Mouse (Mus musculus) E14TG2a.4 (cell line): ENCODE results near the gene Tnrc6a.
A peak's percentile ranks its signal among the peaks of the same experiment; 100 is the strongest.
"Not testable (repeated sequence)": the region's sequence is repeated elsewhere in the genome, so short reads cannot be mapped to it uniquely, and the experiment has no call there.

Experiments used
- H3K27me3 ChIP-seq: 2 replicates; pipeline ENCODE4 v1.6.1; 2014; ENCODE audit warnings: low read length, control low read depth; ENCODE audit not compliant: insufficient read depth
- H3K36me3 ChIP-seq: 2 replicates; pipeline ENCODE4 v1.6.1; 2014; ENCODE audit warnings: low read length, control low read depth; ENCODE audit not compliant: insufficient read depth
- H3K4me1 ChIP-seq: replicated peaks from 2 replicates; pipeline ENCODE4 v1.6.1; 2014; ENCODE audit warnings: low read depth, low read length, control low read depth
- H3K4me3 ChIP-seq: replicated peaks from 2 replicates; pipeline ENCODE4 v1.5.1; 2014; ENCODE audit warnings: mild to moderate bottlenecking, low read length
- H3K9me3 ChIP-seq: 2 replicates; pipeline ENCODE4 v1.6.1; 2014; ENCODE audit warnings: low read length, control low read depth
- CTCF ChIP-seq: conservative IDR thresholded peaks from 2 replicates; pipeline ENCODE4 v1.5.1; 2014; ENCODE audit warnings: low read length
- NANOG ChIP-seq: IDR thresholded peaks from 2 replicates; pipeline ENCODE4 v1.6.1; 2014; ENCODE audit warnings: borderline replicate concordance, low read length, mixed read lengths
- POU5F1 ChIP-seq: IDR thresholded peaks from 2 replicates; pipeline ENCODE4 v1.6.1; 2014; ENCODE audit warnings: low read length, borderline replicate concordance

Gene Tnrc6a

DNA sequence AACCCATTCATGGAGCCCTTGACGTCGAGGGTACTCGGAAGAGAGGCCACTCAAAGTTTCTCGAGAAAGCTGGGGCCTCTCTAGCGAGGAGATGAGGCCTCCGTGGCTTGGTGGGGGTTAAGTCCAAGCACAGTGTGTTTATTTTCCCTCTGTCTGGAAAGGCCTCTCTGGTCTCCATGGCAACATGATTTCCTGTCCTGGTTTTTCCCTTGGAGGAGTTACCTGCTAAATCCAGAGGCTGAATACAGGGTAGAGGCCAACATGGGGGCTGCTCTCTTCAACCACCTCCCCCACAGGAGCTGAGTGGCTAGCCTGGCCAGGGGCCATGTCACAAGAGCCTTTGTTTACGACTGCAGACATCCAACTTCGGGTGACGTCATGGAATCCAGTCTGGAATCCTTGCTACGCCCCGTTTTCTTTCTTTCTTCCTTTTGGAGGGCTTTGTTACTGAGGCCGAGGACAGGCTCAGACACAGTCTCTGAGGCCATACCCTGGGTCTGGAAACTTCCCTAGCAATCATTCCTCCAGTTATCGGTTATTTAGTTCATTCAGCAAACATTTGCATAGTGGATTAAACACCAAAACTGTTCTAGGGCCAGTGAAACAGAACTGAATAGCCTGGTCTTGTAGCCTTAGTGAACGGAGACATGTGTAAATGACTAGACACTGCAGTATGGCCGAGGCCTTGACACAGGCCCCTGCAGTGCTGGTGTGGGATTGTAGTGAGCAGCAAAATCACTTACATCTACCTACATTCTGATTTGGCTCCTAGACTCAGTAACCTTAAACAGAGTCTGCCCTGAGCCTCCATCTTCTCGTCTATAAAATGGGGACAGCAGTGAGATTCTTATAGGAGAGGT lies 25.6 kb upstream of the Tnrc6a start:
- Histone ChIP-seq H3K4me1 (peaks cover 39% of the 10 kb centered on the region), H3K36me3 (no peaks in the 10 kb centered on the region), H3K9me3 (peaks cover 4% of the 10 kb centered on the region; the same call in 1 of the 2 replicates), H3K27me3 (no peaks in the 10 kb centered on the region; the same call in 1 of the 2 replicates), H3K4me3 (peak overlapping the region; percentile 27; the same call in 1 of the 2 replicates)
- TF ChIP-seq CTCF (no peak), NANOG (no peak), POU5F1 (no peak)

DNA sequence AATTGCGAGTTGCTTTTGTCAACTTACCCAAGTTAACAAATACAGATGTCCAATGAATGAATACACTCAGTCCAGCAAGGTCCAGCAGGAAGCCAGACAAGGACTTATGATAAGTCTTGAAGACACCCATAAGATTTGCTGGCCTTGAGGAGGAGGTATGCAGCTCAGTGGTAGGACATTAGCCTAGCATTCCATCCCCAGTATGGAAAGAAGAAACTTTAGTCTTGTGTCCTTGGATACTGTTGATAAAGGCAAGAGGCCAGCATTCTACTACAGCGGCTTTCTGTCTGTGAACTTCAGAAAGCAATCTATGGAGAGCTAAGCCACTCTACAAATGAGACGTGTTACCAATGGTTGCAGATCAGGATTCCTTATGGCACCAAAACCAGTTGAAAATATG lies 22.4 kb upstream of the Tnrc6a start:
- H3K9me3 ChIP-seq = peaks cover 2% of the 10 kb centered on the region; the same call in 1 of the 2 replicates
- TF ChIP-seq POU5F1 (no peak), CTCF (no peak), NANOG (no peak)
- H3K36me3 ChIP-seq = no peaks in the 10 kb centered on the region
- H3K4me1 ChIP-seq = peaks cover 29% of the 10 kb centered on the region
- no peaks in the 10 kb centered on the region; the same call in 1 of the 2 replicates for H3K27me3 ChIP-seq
- no peak overlapping the region for H3K4me3 ChIP-seq

DNA sequence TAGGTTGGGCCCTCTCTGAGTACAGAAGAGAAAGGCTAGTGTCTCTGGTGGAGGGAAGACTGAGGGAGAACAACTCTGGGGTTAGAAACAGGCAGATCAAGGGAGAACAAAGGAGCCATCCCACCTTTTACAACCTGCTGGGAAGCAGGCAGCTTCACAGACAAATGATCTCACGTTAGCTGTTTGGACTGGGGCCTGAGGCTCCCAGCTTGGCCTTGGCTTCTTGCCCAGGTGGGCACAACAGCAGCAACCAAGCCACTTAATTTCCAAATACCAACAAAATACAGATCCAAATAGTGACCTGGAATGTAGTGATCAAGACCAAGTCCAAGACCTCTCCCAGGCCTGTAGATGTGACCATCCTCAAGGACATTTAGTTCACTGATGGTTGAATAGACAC lies 18.3 kb upstream of the Tnrc6a start:
- H3K36me3 ChIP-seq, H3K9me3 ChIP-seq, H3K4me1 ChIP-seq, H3K4me3 ChIP-seq: not testable (repeated sequence)
- peaks cover 15% of the 10 kb centered on the region for H3K27me3 ChIP-seq

DNA sequence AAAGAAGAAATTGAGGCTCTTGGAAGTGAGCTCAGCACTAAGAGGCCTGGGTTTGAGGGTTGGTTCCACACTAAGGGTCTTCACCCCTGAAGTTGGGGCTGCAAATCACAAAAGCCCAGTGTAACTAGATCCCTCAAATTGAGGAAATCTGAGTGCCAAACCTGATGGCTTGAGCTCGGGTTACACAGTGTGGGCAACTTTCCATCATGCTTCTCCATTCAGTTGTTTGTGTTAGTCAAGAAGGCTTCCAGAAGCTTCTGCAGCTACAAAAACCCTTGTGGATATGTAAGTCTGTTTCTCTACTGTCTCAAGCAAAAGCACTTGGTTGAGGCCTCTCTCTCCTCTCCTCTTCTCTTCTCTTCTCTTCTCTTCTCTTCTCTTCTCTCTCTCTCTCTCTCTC lies 17.8 kb upstream of the Tnrc6a start:
- Histone ChIP-seq H3K9me3 (no peaks in the 10 kb centered on the region), H3K36me3 (no peaks in the 10 kb centered on the region), H3K27me3 (peaks cover 15% of the 10 kb centered on the region), H3K4me3 (no peak overlapping the region), H3K4me1 (no peaks in the 10 kb centered on the region; the same call in 1 of the 2 replicates)
- TF ChIP-seq POU5F1 (no peak), NANOG (no peak), CTCF (no peak)

DNA sequence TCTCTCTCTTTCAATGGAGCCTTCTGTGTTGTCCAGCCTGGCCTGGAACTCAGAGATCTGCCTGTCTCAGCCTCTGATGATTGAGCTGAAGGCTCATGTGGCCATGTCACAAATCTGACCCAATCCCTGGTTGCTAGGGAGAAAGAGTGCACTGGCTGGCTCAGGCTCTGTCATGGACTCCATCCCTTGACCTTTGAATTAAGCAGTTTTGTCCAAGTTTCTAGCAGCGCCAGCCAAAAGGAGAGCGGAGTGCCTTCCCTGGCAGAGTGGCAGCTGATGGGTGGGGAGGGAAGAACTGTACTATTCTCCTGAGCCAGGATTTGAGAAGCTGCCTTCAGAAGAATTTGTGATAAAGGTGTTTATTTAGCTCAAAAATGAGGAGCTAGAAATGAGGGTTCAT lies 17.4 kb upstream of the Tnrc6a start:
- Histone ChIP-seq H3K4me1 (no peaks in the 10 kb centered on the region; the same call in 1 of the 2 replicates), H3K27me3 (peaks cover 15% of the 10 kb centered on the region), H3K4me3 (no peak overlapping the region), H3K9me3 (no peaks in the 10 kb centered on the region), H3K36me3 (no peaks in the 10 kb centered on the region)
- no peak for TF ChIP-seq NANOG
- no peak for TF ChIP-seq POU5F1
- TF ChIP-seq CTCF = no peak

DNA sequence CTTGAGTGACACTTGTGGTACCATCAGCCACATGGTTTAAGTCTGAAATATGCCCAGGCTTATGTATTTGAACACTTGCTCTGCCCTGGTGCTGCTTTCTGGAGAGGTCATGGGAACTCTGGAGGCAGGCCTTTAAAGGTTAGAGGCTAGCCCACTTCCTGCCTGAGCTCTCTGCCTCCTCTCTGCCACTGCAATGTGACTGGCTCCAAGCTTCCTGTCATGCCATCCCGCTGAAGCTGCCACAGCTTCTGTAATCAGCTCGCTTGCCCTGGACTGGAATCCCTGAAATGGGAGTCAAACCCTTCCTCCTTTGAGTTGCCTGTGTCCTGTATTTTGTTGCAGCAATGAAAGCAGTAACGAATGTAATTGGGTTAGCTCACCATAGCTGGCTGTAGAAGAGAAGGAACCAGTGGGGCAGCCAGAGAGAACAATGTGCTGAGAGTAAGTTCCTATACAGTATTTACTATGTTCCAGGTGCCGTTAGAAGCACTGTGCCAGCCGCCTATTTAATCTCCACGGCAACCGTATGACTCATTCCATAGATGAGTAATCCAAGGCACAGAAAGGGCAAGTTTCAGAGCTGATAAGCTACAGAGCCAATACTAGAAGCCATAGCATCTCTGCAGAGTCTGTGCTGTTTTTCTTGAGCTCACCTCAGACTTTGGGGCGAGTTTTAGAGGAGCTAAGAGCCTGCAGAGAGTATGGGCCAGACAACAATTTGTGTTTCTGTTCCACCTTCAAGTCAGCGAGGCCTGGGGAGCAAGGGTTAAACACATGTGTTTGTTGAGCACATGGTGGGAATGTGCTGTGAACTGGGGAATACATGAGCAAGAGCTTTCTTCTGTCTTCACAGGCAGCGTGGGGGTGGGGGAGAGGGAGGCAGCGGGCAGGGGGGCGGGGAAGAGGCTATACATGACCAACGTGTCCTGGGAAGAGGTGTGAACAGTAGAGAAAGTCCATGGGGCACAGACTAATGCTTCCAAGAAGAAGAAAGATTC lies 15.3 kb upstream of the Tnrc6a start:
- no peak for TF ChIP-seq NANOG
- TF ChIP-seq CTCF = no peak
- TF ChIP-seq POU5F1 = no peak
- Histone ChIP-seq H3K36me3 (no peaks in the 10 kb centered on the region), H3K4me1 (no peaks in the 10 kb centered on the region; the same call in 1 of the 2 replicates), H3K27me3 (peaks cover 17% of the 10 kb centered on the region), H3K4me3 (no peak overlapping the region), H3K9me3 (no peaks in the 10 kb centered on the region)

DNA sequence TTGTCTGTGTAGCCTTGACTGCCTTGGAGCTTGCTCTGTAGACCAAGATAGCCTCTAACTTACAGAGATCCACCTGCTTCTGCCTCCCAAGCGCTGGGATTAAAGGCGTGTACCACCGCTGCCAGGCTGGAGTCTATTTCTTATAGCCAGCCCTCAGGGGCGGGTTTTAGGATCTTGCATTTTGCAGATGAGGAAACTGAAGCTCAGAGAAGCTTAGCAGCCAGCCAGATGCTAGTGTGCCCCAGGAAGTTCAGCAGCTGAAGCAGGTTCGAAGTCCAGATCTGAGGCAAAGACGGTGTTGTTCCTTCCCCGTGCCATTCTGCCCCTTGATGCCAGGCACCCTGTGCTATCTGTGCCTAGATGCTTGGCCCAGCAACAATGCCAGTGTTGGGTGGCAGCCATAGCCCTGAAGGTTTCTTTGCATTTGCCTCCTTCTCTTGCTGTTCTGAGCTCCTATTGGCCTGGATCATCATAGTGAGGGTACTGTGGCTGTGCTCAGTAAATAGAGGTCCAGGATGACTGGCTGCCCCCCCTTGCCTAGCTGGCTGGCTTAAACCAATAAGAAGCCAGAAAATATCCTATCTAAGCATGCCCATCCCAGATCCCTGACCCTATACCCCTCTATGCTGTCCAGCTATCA lies 14.2 kb upstream of the Tnrc6a start:
- Histone ChIP-seq H3K36me3 (no peaks in the 10 kb centered on the region), H3K4me1 (no peaks in the 10 kb centered on the region; the same call in 1 of the 2 replicates), H3K27me3 (peaks cover 19% of the 10 kb centered on the region), H3K9me3 (no peaks in the 10 kb centered on the region), H3K4me3 (no peak overlapping the region)
- TF ChIP-seq CTCF (no peak), NANOG (no peak), POU5F1 (no peak)

DNA sequence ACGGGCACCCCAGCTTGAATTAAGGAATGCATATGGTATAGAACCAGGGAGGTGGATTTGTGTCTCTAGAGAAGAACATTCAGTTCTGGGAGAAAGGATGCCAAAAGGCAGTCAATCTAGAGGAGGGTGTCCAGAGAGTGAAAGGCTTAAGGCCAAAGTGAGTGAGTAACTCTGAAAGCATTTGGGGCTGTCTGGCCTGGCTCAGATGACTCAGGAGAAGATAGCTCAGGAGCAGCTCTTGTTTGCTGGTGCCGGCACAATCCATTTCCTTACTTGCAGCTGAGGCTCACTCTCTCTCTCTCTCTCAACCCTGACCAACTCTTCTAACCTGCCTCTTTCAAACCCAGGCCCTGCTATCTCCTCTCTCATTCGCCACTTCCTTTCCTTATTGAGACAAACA lies 13.6 kb upstream of the Tnrc6a start:
- H3K36me3 ChIP-seq = no peaks in the 10 kb centered on the region
- no peaks in the 10 kb centered on the region for H3K9me3 ChIP-seq
- TF ChIP-seq NANOG = no peak
- no peak for TF ChIP-seq POU5F1
- TF ChIP-seq CTCF = no peak
- H3K4me1 ChIP-seq = no peaks in the 10 kb centered on the region; the same call in 1 of the 2 replicates
- H3K4me3 ChIP-seq = no peak overlapping the region
- peaks cover 19% of the 10 kb centered on the region for H3K27me3 ChIP-seq
